Comparison of ENCODE assay signal across 15 mouse cellular contexts in the genomic region with DNA sequence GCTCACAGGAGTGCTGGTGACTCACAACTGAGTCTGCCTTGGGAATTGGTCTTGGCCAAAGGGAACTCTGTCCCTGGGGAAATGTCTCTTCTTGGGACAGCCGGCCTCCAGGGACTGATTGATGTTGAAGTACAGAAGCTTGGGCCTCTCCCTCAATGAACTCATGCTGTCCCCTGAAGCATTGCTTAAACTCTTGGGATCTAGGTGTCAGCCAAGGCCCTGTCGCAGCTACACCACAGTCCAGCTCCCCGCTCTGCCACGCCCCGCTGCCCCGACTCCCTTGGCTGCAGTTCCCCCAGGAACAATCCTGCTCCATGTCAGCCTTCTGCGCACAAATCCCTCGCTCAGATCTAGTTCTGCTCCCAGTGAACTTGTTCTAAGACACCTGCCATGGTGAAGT. TPM values are rescaled to one million over a fixed set of nuclear protein-coding genes. Genes with fewer than 3 reads are reported as not detected.
DNase-seq lines count a peak whose midpoint lies in the region; ATAC-seq and TF ChIP-seq lines count a peak whose summit lies in the region.
"Had no signal": no experiment of that assay in that cellular context is flagged by ENCODE, and none has a peak within 500 bp of the region (broad histone marks: within the 10 kb centered on the region; RNA-seq: fewer than 3 reads in every experiment).

No protein-coding gene starts in this region.

- no peak overlapping the region for H3K4me3 ChIP-seq in kidney, embryonic 15.5 days (replicated peaks)
- no peak overlapping the region for H3K4me3 ChIP-seq in embryonic facial prominence, embryonic 10.5 days
- H3K4me3 ChIP-seq in layer of hippocampus, adult 2 months, result no peak overlapping the region
- H3K4me3 ChIP-seq: intestine, embryonic 15.5 days had no signal

- peaks cover 24% of the 10 kb centered on the region for H3K4me1 ChIP-seq in kidney, embryonic 15.5 days
- H3K4me1 ChIP-seq in embryonic facial prominence, embryonic 10.5 days, result peaks cover 28% of the 10 kb centered on the region

- no peaks in the 10 kb centered on the region for H3K27me3 ChIP-seq in kidney, embryonic 15.5 days
- no peaks in the 10 kb centered on the region for H3K27me3 ChIP-seq in embryonic facial prominence, embryonic 10.5 days (replicated peaks; ENCODE audit: low read depth, poor library complexity, severe bottlenecking)
- H3K27me3 ChIP-seq: intestine, embryonic 15.5 days had no signal

- no peak overlapping the region for H3K9ac ChIP-seq in kidney, embryonic 15.5 days
- H3K9ac ChIP-seq: intestine, embryonic 15.5 days; liver, embryonic 14.5 days had no signal

- 61% methylated on average over 8 of the region's 8 CpGs for WGBS in kidney, embryonic 15.5 days
- WGBS in embryonic facial prominence, embryonic 10.5 days, result 84% methylated on average over 8 of the region's 8 CpGs

- TF ChIP-seq CTCF in layer of hippocampus, adult 2 months (conservative IDR thresholded peaks at IDR 0.05), result no peak

- peak overlapping the region; percentile 65; the same call in 1 of the 2 replicates for H3K27ac ChIP-seq in kidney, embryonic 15.5 days
- 0 out of 2 replicates have a peak overlapping the region, but pooled peaks have one; percentile 8 for H3K27ac ChIP-seq in embryonic facial prominence, embryonic 10.5 days (replicated peaks)
- H3K27ac ChIP-seq in layer of hippocampus, adult 2 months, result no peak overlapping the region
- H3K27ac ChIP-seq: intestine, embryonic 15.5 days; liver, embryonic 14.5 days had no signal

- H3K36me3 ChIP-seq in kidney, embryonic 15.5 days, result no peaks in the 10 kb centered on the region
- 0 out of 2 replicates have a peak, but pooled peaks cover 4% of the 10 kb centered on the region for H3K36me3 ChIP-seq in embryonic facial prominence, embryonic 10.5 days (replicated peaks)
- H3K36me3 ChIP-seq: intestine, embryonic 15.5 days had no signal

- no peak for DNase-seq in kidney, adult 18-20 months
- peak; percentile 70 for DNase-seq in adrenal gland, adult 8-10 months
- no peak for DNase-seq in embryonic facial prominence, embryonic 10.5 days (ENCODE audit: low spot score)
- peak; percentile 36 for DNase-seq in lung, postnatal 25 days (ENCODE audit: low spot score)
- no peak for DNase-seq in ovary, postnatal 14 days (ENCODE audit: low spot score)
- no peak for DNase-seq in layer of hippocampus, adult 2 months (ENCODE audit: low spot score in 2 of 2)
- DNase-seq: cerebellum, adult 2 months; gastrocnemius, postnatal 10 days; midbrain, embryonic 14.5 days; right cerebral cortex, postnatal 4 days had no signal

- no peak overlapping the region for H3K4me2 ChIP-seq in kidney, embryonic 15.5 days
- H3K4me2 ChIP-seq: heart, embryonic 11.5 days; intestine, embryonic 15.5 days had no signal

- ATAC-seq in kidney, embryonic 15.5 days (replicated peaks; ENCODE audit: low FRiP score), result peak; percentile 50
- ATAC-seq: intestine, embryonic 15.5 days had no signal

- peaks cover under 1% of the 10 kb centered on the region; the same call in 1 of the 2 replicates for H3K9me3 ChIP-seq in kidney, embryonic 15.5 days (replicated peaks)
- H3K9me3 ChIP-seq in embryonic facial prominence, embryonic 10.5 days, result peaks cover 6% of the 10 kb centered on the region
- H3K9me3 ChIP-seq: intestine, embryonic 15.5 days had no signal

RNA-seq across cellular contexts. Expression of a gene that starts 34.1 kb away (rescaled TPM):
- 0.21 and 0.31 TPM in 2 replicates for polyA plus RNA-seq in kidney, embryonic 15.5 days (2015; fragmentation: Nextera tagmentation; extraction: Ambion mirVana)
- 1 to 10 TPM; 2.0 to 4.1 (median 2.9) TPM for total RNA-seq in adrenal gland, adult 8-10 months (2022)
- polyA plus RNA-seq in embryonic facial prominence, embryonic 10.5 days (2016; fragmentation: Nextera tagmentation; extraction: Ambion mirVana), result 0.33 and 0.49 TPM in 2 replicates
- total RNA-seq in layer of hippocampus, adult 2 months (2021), result 1 to 10 TPM; 2.5 to 3.4 TPM
- total RNA-seq: gastrocnemius, postnatal 10 days; hematopoietic stem cell, adult 5-6 weeks had no signal

Comparison
In these comparisons a context has a peak if more than half of its experiments do, and no peak if none do; other contexts are left out.
1. DNase-seq: peak in adrenal gland, adult 8-10 months (single experiment) and lung, postnatal 25 days (single experiment); none in kidney, adult 18-20 months (single experiment), embryonic facial prominence, embryonic 10.5 days (single experiment), ovary, postnatal 14 days (single experiment) and layer of hippocampus, adult 2 months (0 of 2).